Mouse (Mus musculus): Measurements from ENCODE around the gene Gm10563.
"Not testable (repeated sequence)": the region's sequence is repeated elsewhere in the genome, so short reads cannot be mapped to it uniquely, and the experiment has no call there.

Gene Gm10563

GRCm38 (mm10) chr4:155599901-155600825 is 45.0 kb downstream of the Gm10563 start:
- no peak for DNase-seq (ENCODE audit: low read depth, low spot score)

- DNase-seq (ENCODE audit: low read depth, low spot score), result peak; percentile 59
These were observed 46.7 kb downstream of the Gm10563 start for GRCm38 (mm10) chr4:155598536-155598935.

GRCm38 (mm10) chr4:155596606-155597005 is 48.6 kb downstream of the Gm10563 start:
- no peak for DNase-seq (ENCODE audit: low read depth, low spot score)

GRCm38 (mm10) chr4:155595777-155596176 is 49.4 kb downstream of the Gm10563 start:
- no peak for DNase-seq (ENCODE audit: low read depth, low spot score)

GRCm38 (mm10) chr4:155593780-155594179 is 51.4 kb downstream of the Gm10563 start:
- no peak for DNase-seq (ENCODE audit: low read depth, low spot score)

GRCm38 (mm10) chr4:155591012-155591719 is 54.0 kb downstream of the Gm10563 start:
- DNase-seq (ENCODE audit: low read depth, low spot score), result no peak

GRCm38 (mm10) chr4:155589356-155589755 is 55.9 kb downstream of the Gm10563 start:
- no peak for DNase-seq (ENCODE audit: low read depth, low spot score)

GRCm38 (mm10) chr4:155582279-155582905 is 62.8 kb downstream of the Gm10563 start:
- no peak for DNase-seq (ENCODE audit: low read depth, low spot score)

- DNase-seq (ENCODE audit: low read depth, low spot score), result no peak
These were observed 64.8 kb downstream of the Gm10563 start for GRCm38 (mm10) chr4:155580420-155580819.

GRCm38 (mm10) chr4:155578336-155579125 is 66.7 kb downstream of the Gm10563 start:
- no peak for DNase-seq (ENCODE audit: low read depth, low spot score)

GRCm38 (mm10) chr4:155577741-155578140 is 67.5 kb downstream of the Gm10563 start:
- DNase-seq (ENCODE audit: low read depth, low spot score), result no peak

- DNase-seq (ENCODE audit: low read depth, low spot score), result no peak
These were observed 68.1 kb downstream of the Gm10563 start for GRCm38 (mm10) chr4:155577132-155577531.

GRCm38 (mm10) chr4:155575521-155575920 is 69.7 kb downstream of the Gm10563 start:
- no peak for DNase-seq (ENCODE audit: low read depth, low spot score)

GRCm38 (mm10) chr4:155574931-155575330 is 70.3 kb downstream of the Gm10563 start:
- DNase-seq (ENCODE audit: low read depth, low spot score), result no peak

GRCm38 (mm10) chr4:155573876-155574275 is 71.3 kb downstream of the Gm10563 start:
- DNase-seq (ENCODE audit: low read depth, low spot score), result no peak

GRCm38 (mm10) chr4:155573155-155573554 is 72.1 kb downstream of the Gm10563 start:
- no peak for DNase-seq (ENCODE audit: low read depth, low spot score)

GRCm38 (mm10) chr4:155571442-155571841 is 73.8 kb downstream of the Gm10563 start:
- no peak for DNase-seq (ENCODE audit: low read depth, low spot score)

GRCm38 (mm10) chr4:155570315-155570714 is 74.9 kb downstream of the Gm10563 start:
- not testable (repeated sequence) for DNase-seq (ENCODE audit: low read depth, low spot score)

GRCm38 (mm10) chr4:155569818-155570217 is 75.4 kb downstream of the Gm10563 start:
- DNase-seq (ENCODE audit: low read depth, low spot score), result no peak

- no peak for DNase-seq (ENCODE audit: low read depth, low spot score)
These were observed 76.4 kb downstream of the Gm10563 start for GRCm38 (mm10) chr4:155568632-155569370.

- DNase-seq (ENCODE audit: low read depth, low spot score), result no peak
These were observed 77.0 kb downstream of the Gm10563 start for GRCm38 (mm10) chr4:155568170-155568569.
